Mouse (Mus musculus) brain, adult 10 weeks (tissue): ENCODE results near the gene Plod3. TPM values are rescaled to one million over a fixed set of nuclear protein-coding genes. Genes with fewer than 3 reads are reported as not detected.

Experiments
- polyA plus RNA-seq: library from polyadenylated mRNA; stranded (reverse); fragments of 350-450 nt; fragmentation: Illumina TruSeq; extraction: RNeasy Lipid Tissue Mini Kit (QIAGEN cat#74804); gene quantifications from one replicate; pipeline ENCODE4 v1.2.3, GENCODE M21; 2015; ENCODE audit warnings: low read depth, low replicate concordance

Gene Plod3
- polyA plus RNA-seq = 30.5 TPM

DNA sequence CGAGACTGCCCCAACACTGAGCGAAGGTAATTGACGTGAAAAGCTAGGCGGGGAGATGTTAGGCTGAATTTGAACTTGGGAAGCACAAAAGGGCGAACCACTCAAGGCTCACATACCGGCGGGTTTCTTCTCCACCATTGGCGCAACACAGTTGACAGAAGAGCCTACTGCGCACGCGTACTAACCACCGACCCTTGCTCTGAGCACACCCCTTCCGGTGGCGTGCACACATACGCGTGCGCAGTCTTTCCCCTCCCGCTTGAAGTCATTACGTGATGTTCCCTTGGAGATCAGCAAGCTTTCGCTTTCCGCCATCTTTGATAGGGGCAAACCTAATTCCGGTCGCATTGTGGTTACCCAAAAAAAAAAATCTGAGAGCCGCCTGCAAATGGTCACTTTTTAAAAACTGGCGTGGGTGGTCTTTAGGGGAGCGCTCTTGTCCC is at the start of gene Plod3:
Plod3 (plus strand) TSS at position 325 of the 443 bp plus-strand sequence.

DNA sequence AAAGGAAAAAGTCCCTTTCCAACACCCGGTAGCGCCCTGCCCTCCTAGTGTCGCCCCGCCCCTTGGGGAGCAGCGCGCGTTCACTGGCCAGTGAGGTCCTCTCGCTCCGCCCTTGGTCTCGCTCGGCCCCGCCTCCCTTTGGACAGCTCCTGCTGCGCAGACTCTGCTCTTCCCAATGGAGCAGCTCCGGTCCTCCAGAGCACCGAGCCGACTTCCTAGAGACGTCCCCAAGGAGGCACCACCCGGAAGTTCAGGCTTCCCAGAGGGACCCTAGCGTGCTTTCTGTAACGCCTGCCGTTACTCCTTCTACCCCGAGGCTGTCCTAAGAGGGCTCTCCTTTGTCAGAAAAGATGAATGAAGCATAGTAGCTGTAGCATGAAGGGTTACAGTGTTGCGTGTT is 33.8 kb upstream of the Plod3 start, which contains the start of gene Fis1:
Fis1 (plus strand) TSS at position 261 of the 400 bp plus-strand sequence.

DNA sequence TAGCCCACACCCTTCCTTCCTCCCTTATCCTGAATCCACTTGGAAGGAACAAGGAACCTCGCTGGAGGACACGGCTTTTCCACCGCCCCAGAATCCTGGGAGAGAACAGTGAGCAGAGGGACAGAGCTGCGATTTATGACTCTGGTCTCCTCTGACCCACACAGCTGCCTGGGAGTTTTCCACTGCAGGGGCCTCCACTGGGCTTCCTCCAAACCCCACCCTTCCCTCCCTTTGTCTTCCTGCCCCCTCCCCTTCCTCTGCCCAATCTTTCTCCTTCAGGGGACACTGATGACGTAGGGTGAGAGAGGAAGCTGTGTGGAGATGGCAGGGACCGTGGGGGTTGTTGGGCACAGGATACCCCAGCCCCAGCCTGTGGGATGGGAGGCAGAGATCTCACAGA is 20.5 kb upstream of the Plod3 start, which contains the start of gene Cldn15:
Cldn15 (plus strand) TSS at position 286 of the 400 bp plus-strand sequence.

DNA sequence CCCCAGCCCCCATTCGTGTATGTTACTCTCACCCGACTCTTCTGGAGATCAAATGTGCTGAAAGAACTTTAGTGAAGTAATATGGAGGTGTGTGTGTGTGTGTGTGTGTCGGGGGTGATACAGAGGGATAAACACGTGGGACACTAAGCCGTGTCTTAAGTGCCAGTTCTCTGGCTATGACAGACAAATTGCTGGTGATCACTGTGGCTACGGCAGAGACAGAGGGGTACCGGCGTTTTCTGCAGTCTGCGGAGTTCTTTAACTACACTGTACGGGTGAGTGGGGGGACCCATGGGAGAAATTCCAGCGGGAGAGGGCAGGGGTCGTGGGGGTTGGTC is 1.1 kb downstream of the Plod3 start, which contains the start of gene Znhit1:
Znhit1 (minus strand) TSS at position 88 of the 338 bp plus-strand sequence.

DNA sequence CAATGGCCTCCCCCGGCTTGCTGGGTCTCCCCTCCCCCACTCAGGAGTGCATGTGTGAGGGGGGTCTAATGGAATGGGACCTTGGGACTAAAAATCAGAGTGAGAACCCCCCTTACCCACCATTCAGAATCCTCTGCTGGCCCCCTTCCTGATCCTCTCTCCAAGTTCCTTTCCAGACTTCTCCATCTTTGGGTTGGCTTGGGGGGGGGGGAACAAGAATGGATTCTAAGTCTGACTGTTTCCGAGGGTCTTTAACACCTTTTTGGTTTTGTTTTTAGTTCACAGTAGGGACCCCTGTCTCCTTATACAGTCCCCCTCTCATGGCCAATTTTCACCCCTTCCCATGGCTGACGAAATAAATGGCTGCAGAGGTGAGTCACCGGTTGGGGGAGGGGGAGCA is 39.3 kb downstream of the Plod3 start, which contains the start of gene Vgf:
Vgf (plus strand) TSS at position 301 of the 400 bp plus-strand sequence.

DNA sequence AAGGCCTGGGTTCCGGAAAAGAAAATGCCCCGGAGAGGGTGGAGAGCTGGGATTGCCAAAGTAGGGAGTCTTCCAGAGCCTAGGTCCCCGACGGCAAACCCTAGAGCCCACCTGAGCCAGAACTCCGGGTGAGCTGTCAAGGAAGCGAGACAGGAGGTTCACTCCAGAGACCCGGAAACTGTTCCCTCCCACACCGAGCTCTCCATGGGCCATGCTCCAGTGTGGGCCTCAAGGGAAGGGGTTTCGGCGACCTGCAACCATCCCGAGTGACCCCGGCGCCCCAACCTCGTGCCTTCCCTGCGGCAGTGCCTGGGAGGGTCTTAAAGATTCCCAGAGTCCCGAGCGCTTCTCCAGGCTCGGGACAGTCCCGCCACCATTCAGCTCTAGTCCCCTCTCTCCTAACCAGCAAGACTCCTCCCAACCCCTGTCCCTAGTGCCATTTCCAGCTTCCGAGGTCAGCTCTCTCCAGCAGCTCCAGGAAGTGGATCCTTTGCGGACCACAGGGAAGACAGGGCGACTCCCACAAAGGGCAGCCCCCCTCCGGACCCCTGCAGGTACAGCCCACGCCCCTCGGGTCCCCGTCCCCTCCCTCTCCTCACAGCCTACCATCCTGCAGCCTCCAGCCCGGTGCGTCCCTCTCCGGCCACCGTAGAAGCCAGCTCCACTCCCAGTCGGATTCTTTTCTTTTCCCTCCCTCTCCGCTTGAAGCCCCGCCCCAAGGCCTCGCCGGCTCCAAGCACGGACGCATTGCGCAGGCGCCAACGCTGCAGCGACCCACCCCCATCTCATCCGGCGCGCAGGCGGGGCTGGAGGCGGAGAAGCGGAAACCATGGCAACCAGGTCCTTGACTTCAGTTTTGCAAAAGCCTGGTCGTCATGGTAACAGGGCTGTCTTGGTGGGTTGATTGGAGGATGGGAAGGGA is 58.8 kb downstream of the Plod3 start, which contains the start of gene Ap1s1:
Ap1s1 (minus strand) TSS at position 734 of the 922 bp plus-strand sequence.

Other genes starting within 250 kb of the Plod3 start
- gene Col26a1, start 103.8 kb upstream of the Plod3 start, polyA plus RNA-seq = 8.1 TPM
- gene Ift22, start 78.9 kb upstream of the Plod3 start, polyA plus RNA-seq = 99.4 TPM
- 402 TPM for gene Fis1, start 33.7 kb upstream of the Plod3 start, polyA plus RNA-seq
- gene Cldn15, start 20.4 kb upstream of the Plod3 start, polyA plus RNA-seq = 0.24 TPM
- 109 TPM for gene Znhit1, start 1.0 kb downstream of the Plod3 start, polyA plus RNA-seq
- 196 TPM for gene Vgf, start 39.4 kb downstream of the Plod3 start, polyA plus RNA-seq
- 450 TPM for gene Ap1s1, start 59.1 kb downstream of the Plod3 start, polyA plus RNA-seq
- gene Serpine1, start 85.2 kb downstream of the Plod3 start, polyA plus RNA-seq = 0.74 TPM
- 2.6 TPM for gene Trim56, start 129.2 kb downstream of the Plod3 start, polyA plus RNA-seq
- not detected for gene Muc3, start 162.3 kb downstream of the Plod3 start, polyA plus RNA-seq
- gene Muc3a, start 225.4 kb downstream of the Plod3 start, polyA plus RNA-seq = 6.5 TPM